Mouse (Mus musculus) thymus, adult 2 months (tissue): ENCODE results near the gene Map1b. TPM values are rescaled to one million over a fixed set of nuclear protein-coding genes. Genes with fewer than 3 reads are reported as not detected.

ENCODE experiments used
- DNase-seq: peaks from one replicate; pipeline ENCODE4 v3.0.0; 2021
- H3K27ac ChIP-seq: fragments of 200-500 bp; 2 replicates; pipeline ENCODE4 v1.5.1; 2012; ENCODE audit warnings: low read length, control low read depth; ENCODE audit not compliant: control insufficient read depth, insufficient read depth
- H3K27me3 ChIP-seq: fragments of 200-500 bp; 2 replicates; pipeline ENCODE4 v1.6.1; 2012; ENCODE audit warnings: mild to moderate bottlenecking, low read length, moderate library complexity, mixed read lengths; ENCODE audit not compliant: control insufficient read depth, insufficient read depth
- H3K36me3 ChIP-seq: fragments of 200-500 bp; 2 replicates; pipeline ENCODE4 v1.6.1; 2012; ENCODE audit warnings: mild to moderate bottlenecking, low read length, moderate library complexity; ENCODE audit not compliant: control insufficient read depth, insufficient read depth
- H3K4me1 ChIP-seq: fragments of 200-500 bp; replicated peaks from 2 replicates; pipeline ENCODE4 v1.6.1; 2012; ENCODE audit warnings: low read length; ENCODE audit not compliant: control insufficient read depth, insufficient read depth
- H3K4me3 ChIP-seq: fragments of 200-500 bp; 2 replicates; pipeline ENCODE4 v1.5.1; 2012; ENCODE audit warnings: mild to moderate bottlenecking, low read length, control low read depth, moderate library complexity; ENCODE audit not compliant: control insufficient read depth, insufficient read depth
- CTCF ChIP-seq: fragments of 200-500 bp; IDR thresholded peaks from 2 replicates; pipeline ENCODE4 v1.5.1; 2012; ENCODE audit warnings: mild to moderate bottlenecking, control low read depth, low read length, moderate library complexity, borderline replicate concordance; ENCODE audit not compliant: control insufficient read depth, poor library complexity, insufficient read depth; ENCODE audit errors: extremely low read depth
- POLR2A ChIP-seq: fragments of 200-500 bp; IDR thresholded peaks from 2 replicates; pipeline ENCODE4 v1.6.1; 2012; ENCODE audit warnings: mild to moderate bottlenecking, low read length, control low read depth, moderate library complexity; ENCODE audit not compliant: control insufficient read depth, poor library complexity, insufficient read depth; ENCODE audit errors: extremely low read depth
- WGBS: fragments of 180-500 bp; shearing (Covaris S2); methylation state at CpG from one replicate; pipeline ENCODE4 v1.1.7; 2018; 5-methylcytosine and 5-hydroxymethylcytosine counted together
- polyA plus RNA-seq: library from polyadenylated mRNA; depleted of rRNA; stranded (reverse); fragments of >200 nt; gene quantifications from 2 replicates; pipeline ENCODE4 v1.2.3, GENCODE M21; 2012

The Map1b gene
- polyA plus RNA-seq, 1 experiment: 0.92 TPM

GRCm38 (mm10) chr13:99493304-99493904 lies 22.9 kb downstream of the Map1b start:
- H3K27me3 ChIP-seq: no peaks in the 10 kb centered on the region
- DNase-seq: no peak
- no peaks in the 10 kb centered on the region for H3K36me3 ChIP-seq
- no peak overlapping the region for H3K27ac ChIP-seq
- TF ChIP-seq CTCF (no peak), POLR2A (no peak)
- H3K4me1 ChIP-seq: no peaks in the 10 kb centered on the region
- WGBS: 93% methylated on average over 5 of the region's 5 CpGs
- no peak overlapping the region for H3K4me3 ChIP-seq

- no peaks in the 10 kb centered on the region for H3K36me3 ChIP-seq
- no peak for DNase-seq
- H3K27ac ChIP-seq: no peak overlapping the region
- no peaks in the 10 kb centered on the region for H3K27me3 ChIP-seq
- WGBS: 90% methylated on average over 7 of the region's 7 CpGs
- no peaks in the 10 kb centered on the region for H3K4me1 ChIP-seq
- TF ChIP-seq POLR2A (no peak), CTCF (no peak)
- H3K4me3 ChIP-seq: no peak overlapping the region
Observed at GRCm38 (mm10) chr13:99492619-99493303, 23.6 kb downstream of the Map1b start.

- no peaks in the 10 kb centered on the region for H3K36me3 ChIP-seq
- whole genome bisulfite sequencing: 95% methylated on average over 4 of the region's 4 CpGs
- no peak for TF ChIP-seq POLR2A
- no peak for TF ChIP-seq CTCF
Observed at GRCm38 (mm10) chr13:99489998-99490397, 26.3 kb downstream of the Map1b start.

GRCm38 (mm10) chr13:99489175-99489574 lies 27.2 kb downstream of the Map1b start:
- Histone ChIP-seq H3K27ac (no peak overlapping the region), H3K4me3 (no peak overlapping the region), H3K4me1 (no peaks in the 10 kb centered on the region), H3K27me3 (no peaks in the 10 kb centered on the region), H3K36me3 (no peaks in the 10 kb centered on the region)
- WGBS: 69% methylated on average over 5 of the region's 5 CpGs
- TF ChIP-seq CTCF (no peak), POLR2A (no peak)
- DNase-seq: no peak

More at GRCm38 (mm10) chr13:99489998-99490397, 26.3 kb downstream of the Map1b start:
- no peaks in the 10 kb centered on the region for H3K4me1 ChIP-seq
- H3K4me3 ChIP-seq: no peak overlapping the region
- DNase-seq: no peak
- no peaks in the 10 kb centered on the region for H3K27me3 ChIP-seq
- H3K27ac ChIP-seq: no peak overlapping the region

GRCm38 (mm10) chr13:99485861-99486260 lies 30.5 kb downstream of the Map1b start:
- WGBS: 97% methylated on average over 9 of the region's 9 CpGs
- TF ChIP-seq CTCF (no peak), POLR2A (no peak)
- DNase-seq: no peak

GRCm38 (mm10) chr13:99485331-99485733 lies 31.0 kb downstream of the Map1b start:
- Histone ChIP-seq H3K4me1 (0 out of 2 replicates have a peak, but pooled peaks cover 2% of the 10 kb centered on the region), H3K4me3 (no peak overlapping the region), H3K36me3 (no peaks in the 10 kb centered on the region), H3K27ac (no peak overlapping the region), H3K27me3 (no peaks in the 10 kb centered on the region)
- DNase-seq: no peak
- no peak for TF ChIP-seq POLR2A
- TF ChIP-seq CTCF: no peak
- WGBS: 93% methylated on average over 7 of the region's 7 CpGs

More at GRCm38 (mm10) chr13:99485861-99486260, 30.5 kb downstream of the Map1b start:
- no peak overlapping the region for H3K4me3 ChIP-seq
- H3K4me1 ChIP-seq: 0 out of 2 replicates have a peak, but pooled peaks cover 2% of the 10 kb centered on the region
- H3K27me3 ChIP-seq: no peaks in the 10 kb centered on the region
- no peak overlapping the region for H3K27ac ChIP-seq
- H3K36me3 ChIP-seq: no peaks in the 10 kb centered on the region

GRCm38 (mm10) chr13:99484905-99485304 lies 31.4 kb downstream of the Map1b start:
- Histone ChIP-seq H3K27me3 (no peaks in the 10 kb centered on the region), H3K36me3 (no peaks in the 10 kb centered on the region), H3K4me3 (no peak overlapping the region), H3K4me1 (0 out of 2 replicates have a peak, but pooled peaks cover 2% of the 10 kb centered on the region), H3K27ac (no peak overlapping the region)
- 95% methylated on average over 10 of the region's 10 CpGs for WGBS
- TF ChIP-seq CTCF (no peak), POLR2A (no peak)
- DNase-seq: no peak
